Mouse (Mus musculus): ENCODE measurements around the gene Rasl12.

DNA sequence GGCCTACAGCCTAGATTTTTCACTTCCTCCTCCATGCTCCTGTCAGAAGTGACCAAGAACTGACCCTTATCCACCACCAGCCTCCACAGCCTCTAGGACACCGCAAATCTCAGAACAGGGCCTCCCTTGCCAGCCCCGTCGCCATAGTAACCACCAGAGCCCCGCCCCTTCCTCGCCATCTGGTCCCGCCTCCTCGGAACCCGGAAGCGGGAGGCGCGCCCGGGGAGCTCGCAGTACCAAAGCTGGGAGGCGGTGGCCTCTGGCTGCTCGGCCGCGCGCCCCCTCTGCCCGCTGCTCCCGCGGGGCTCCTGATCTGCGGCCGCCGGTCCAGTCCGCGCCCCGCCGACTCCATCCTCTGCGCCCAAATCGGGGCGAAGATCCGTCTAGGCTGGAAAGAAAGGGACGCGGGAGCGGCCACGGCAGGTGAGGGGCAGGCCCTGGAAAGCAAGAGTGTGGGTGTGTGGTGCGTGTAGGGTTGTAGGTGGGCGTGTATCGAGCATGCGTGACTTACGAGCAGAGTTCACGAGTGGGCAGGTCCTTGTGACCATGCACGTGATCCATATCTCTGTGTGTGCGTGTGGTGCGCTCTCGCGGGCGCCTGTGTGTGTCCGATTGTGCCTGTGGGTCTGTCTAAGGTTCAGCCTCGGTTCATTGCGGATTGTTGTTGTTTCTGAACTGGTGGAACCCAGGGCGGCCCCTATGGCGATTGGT is 62.6 kb downstream of the Rasl12 start, which contains the start of gene Spg21:
- no peak for TF ChIP-seq CTCF (IDR thresholded peaks at IDR 0.05; ENCODE audit: low read depth)
- no peak for TF ChIP-seq EP300 (IDR thresholded peaks at IDR 0.05; ENCODE audit: low read depth)
